Comparison of ENCODE assay signal across 11 mouse cellular contexts in the genomic region with DNA sequence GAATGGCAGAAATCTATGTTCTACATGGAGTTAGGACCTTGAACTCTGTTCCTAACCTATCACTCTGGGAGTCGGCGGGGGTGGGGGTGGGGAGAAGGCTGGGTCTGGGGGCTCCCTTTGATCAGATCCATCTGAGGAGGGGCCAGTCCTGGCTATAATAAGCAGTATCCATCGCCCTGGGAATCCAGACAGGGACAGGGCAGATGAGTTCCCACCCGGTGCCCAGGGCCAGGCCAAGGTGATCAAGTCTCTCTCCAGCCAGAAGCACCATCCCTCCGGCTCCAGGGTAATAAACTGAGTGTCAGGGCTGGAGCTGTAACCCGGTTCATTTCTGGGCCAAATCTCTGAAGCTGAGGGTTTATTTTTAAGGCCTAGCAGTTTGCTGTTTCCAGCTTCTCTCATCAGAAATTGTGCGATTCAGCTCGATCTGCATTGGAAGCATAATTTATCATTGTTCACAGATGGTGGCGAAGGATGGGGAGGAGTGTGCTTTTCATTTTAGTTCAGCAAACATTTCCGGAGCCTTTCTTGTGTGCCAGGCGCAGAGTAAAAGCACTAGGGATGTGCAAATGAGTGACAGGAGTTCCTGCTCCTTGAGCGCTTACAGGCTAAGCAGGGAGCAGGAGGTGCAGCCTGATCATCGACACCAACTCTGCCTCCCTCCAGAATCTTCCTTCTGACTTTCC. TPM values are rescaled to one million over a fixed set of nuclear protein-coding genes. Genes with fewer than 3 reads are reported as not detected.
DNase-seq lines count a peak whose midpoint lies in the region.
"Had no signal": no experiment of that assay in that cellular context is flagged by ENCODE, and none has a peak within 500 bp of the region (broad histone marks: within the 10 kb centered on the region; RNA-seq: fewer than 3 reads in every experiment).

No protein-coding gene starts in this region.

- intact Hi-C loops in left cerebral cortex, postnatal 4 days (cut with DNase I): loop anchor here (1.0 to 10.0 kb wide), 4 partner anchors 268 to 1035 kb away; no protein-coding TSS in a partner anchor

- peak; percentile 51 for DNase-seq in left cerebral cortex, adult 11 months (ENCODE audit: low spot score)
- no peak for DNase-seq in left cerebral cortex, postnatal 4 days
- DNase-seq in frontal cortex, adult 2 months (ENCODE audit: extremely low spot score in 1 of 2, low spot score in 1 of 2): peak; percentile 67 to 84
- DNase-seq in left cerebral cortex, adult 18-20 months (ENCODE audit: low spot score in 2 of 2): peak; percentile 41 to 62
- peak; percentile 26 for DNase-seq in right cerebral cortex, postnatal 4 days
- DNase-seq in spleen, postnatal 14 days (ENCODE audit: low spot score in 2 of 2): no peak
- DNase-seq in cerebellum, adult 11-12 months: no peak
- DNase-seq: cerebellum, adult 8-10 months; heart, postnatal 14 days; lung, postnatal 4 days; thymus, postnatal 14 days had no signal

RNA-seq across cellular contexts. Expression of gene Ddx1, which starts 39.2 kb away (rescaled TPM):
- 100 to 1,000 TPM; 127 to 137 TPM for total RNA-seq in left cerebral cortex, postnatal 4 days (2021)
- 63.3 and 82.9 TPM in 2 replicates for polyA plus RNA-seq in frontal cortex, adult 2 months (2012; rRNA removed)
- 100 to 1,000 TPM; 134 to 143 TPM for total RNA-seq in left cerebral cortex, adult 18-20 months (2021)

RNA-seq across cellular contexts. Expression of gene Nbas, which starts 59.1 kb away (rescaled TPM):
- total RNA-seq in left cerebral cortex, postnatal 4 days (2021): 10 to 100 TPM; 33.9 to 37.2 TPM
- 22.8 and 24.0 TPM in 2 replicates for polyA plus RNA-seq in frontal cortex, adult 2 months (2012; rRNA removed)
- total RNA-seq in left cerebral cortex, adult 18-20 months (2021): 10 to 100 TPM; 33.7 to 34.7 TPM

Comparison
In these comparisons a context has a peak if more than half of its experiments do, and no peak if none do; other contexts are left out.
1. DNase-seq: peak in left cerebral cortex, adult 11 months (single experiment), frontal cortex, adult 2 months (2 of 2), left cerebral cortex, adult 18-20 months (2 of 2) and right cerebral cortex, postnatal 4 days (single experiment); none in left cerebral cortex, postnatal 4 days (single experiment), spleen, postnatal 14 days (0 of 2) and cerebellum, adult 11-12 months (single experiment).